Mouse (Mus musculus) neutrophil, adult 5-6 weeks (primary cell): Measurements from ENCODE around the gene Tomm22. TPM values are rescaled to one million over a fixed set of nuclear protein-coding genes. Genes with fewer than 3 reads are reported as not detected.

Source experiments
- ATAC-seq: fragments of 151-379, 151-347 bp; 2 replicates; pipeline ENCODE4 v1.8.0; 2017; ENCODE audit warnings: mild to moderate bottlenecking, moderate TSS enrichment; ENCODE audit not compliant: insufficient number of reproducible peaks, poor library complexity, low FRiP score, severe bottlenecking; ENCODE audit errors: extremely low read depth
- total RNA-seq: library from RNA; stranded (forward); fragments of 200-1000 nt; gene quantifications from 2 replicates; pipeline ENCODE4 v1.2.3, GENCODE M21; 2017

Gene Tomm22
- total RNA-seq, 1 experiment from 2014 or later = 76.0 TPM

- no peak for ATAC-seq
Observed at GRCm38 (mm10) chr15:79683707-79684465, 13.2 kb downstream of the Tomm22 start.

GRCm38 (mm10) chr15:79684616-79685015 lies 14.0 kb downstream of the Tomm22 start:
- ATAC-seq = no peak

- no peak for ATAC-seq
Observed at GRCm38 (mm10) chr15:79685141-79685641, 14.5 kb downstream of the Tomm22 start.

- ATAC-seq = no peak
Observed at GRCm38 (mm10) chr15:79686046-79686869, 15.6 kb downstream of the Tomm22 start.

- ATAC-seq = no peak
Observed at GRCm38 (mm10) chr15:79687175-79687574, 16.5 kb downstream of the Tomm22 start.

- ATAC-seq = peak; percentile 65
Observed at GRCm38 (mm10) chr15:79687646-79688267, 17.1 kb downstream of the Tomm22 start, which contains the start of gene Josd1. Gene Josd1, minus strand, starts transcription at chr15:79687919.

GRCm38 (mm10) chr15:79688268-79688956 lies 17.8 kb downstream of the Tomm22 start:
- ATAC-seq = no peak

- ATAC-seq = no peak
Observed at GRCm38 (mm10) chr15:79689662-79690425, 19.2 kb downstream of the Tomm22 start.

- peak; percentile 79 for ATAC-seq
Observed at GRCm38 (mm10) chr15:79690426-79691022, 19.9 kb downstream of the Tomm22 start, which contains the start of gene Gtpbp1. Gene Gtpbp1, plus strand, starts transcription at chr15:79690845.

GRCm38 (mm10) chr15:79691023-79691508 lies 20.4 kb downstream of the Tomm22 start:
- ATAC-seq = no peak

- ATAC-seq = no peak
Observed at GRCm38 (mm10) chr15:79692334-79692733, 21.7 kb downstream of the Tomm22 start.

GRCm38 (mm10) chr15:79693740-79694139 lies 23.1 kb downstream of the Tomm22 start:
- ATAC-seq = no peak

GRCm38 (mm10) chr15:79694512-79694911 lies 23.9 kb downstream of the Tomm22 start:
- no peak for ATAC-seq

GRCm38 (mm10) chr15:79695516-79695915 lies 24.9 kb downstream of the Tomm22 start:
- ATAC-seq = no peak

- ATAC-seq = no peak
Observed at GRCm38 (mm10) chr15:79696508-79696907, 25.8 kb downstream of the Tomm22 start.

GRCm38 (mm10) chr15:79697011-79697410 lies 26.4 kb downstream of the Tomm22 start:
- ATAC-seq = no peak

- ATAC-seq = peak; percentile 41; the same call in 1 of the 2 replicates
Observed at GRCm38 (mm10) chr15:79697558-79698187, 27.0 kb downstream of the Tomm22 start.
